In genomic region chr13:35995696-35996426, GRCm38 (mm10) we compare ENCODE assay signal across 18 mouse cellular contexts. TPM values are rescaled to one million over a fixed set of nuclear protein-coding genes. Genes with fewer than 3 reads are reported as not detected.
DNase-seq lines count a peak whose midpoint lies in the region; ATAC-seq and TF ChIP-seq lines count a peak whose summit lies in the region.
"Had no signal": no experiment of that assay in that cellular context is flagged by ENCODE, and none has a peak within 500 bp of the region (broad histone marks: within the 10 kb centered on the region; RNA-seq: fewer than 3 reads in every experiment).

No protein-coding gene starts in this region.

- TF ChIP-seq CTCF in heart, adult 2 months (IDR thresholded peaks at IDR 0.05): no peak

- DNase-seq in adrenal gland, adult 8-10 months: peak; percentile 36
- DNase-seq in adrenal gland, adult 18-20 months (ENCODE audit: low spot score in 2 of 2): no peak
- DNase-seq in heart, adult 2 months: no peak
- DNase-seq in lung, postnatal 10 days: peak; percentile 15
- no peak for DNase-seq in lung, postnatal 4 days
- DNase-seq in retina, postnatal 1 day: peak; percentile 38
- DNase-seq: cerebellum, adult 8-10 months; lung, postnatal 36 days; right cerebral cortex, postnatal 25 days; thymus, postnatal 4 days had no signal

- 28% methylated on average over 2 of the region's 2 CpGs for WGBS in heart, embryonic 15.5 days
- 51% methylated on average over 2 of the region's 2 CpGs for WGBS in heart, adult 2 months
- 39% methylated on average over 2 of the region's 2 CpGs for WGBS in forebrain, embryonic 15.5 days

- peak overlapping the region; percentile 69 for H3K27ac ChIP-seq in heart, embryonic 15.5 days
- no peak overlapping the region; the same call in 1 of the 2 replicates for H3K27ac ChIP-seq in heart, adult 2 months
- H3K27ac ChIP-seq in forebrain, embryonic 15.5 days (replicated peaks): no peak overlapping the region
- H3K27ac ChIP-seq: forebrain, embryonic 13.5 days; limb, embryonic 12.5 days; midbrain, embryonic 15.5 days had no signal

- no peaks in the 10 kb centered on the region for H3K79me2 ChIP-seq in heart, adult 2 months (replicated peaks; ENCODE audit: control insufficient read depth, insufficient read depth, low read length)

- peaks cover 53% of the 10 kb centered on the region for H3K4me1 ChIP-seq in heart, embryonic 15.5 days (replicated peaks)
- peaks cover 18% of the 10 kb centered on the region for H3K4me1 ChIP-seq in heart, adult 2 months (ENCODE audit: control insufficient read depth, insufficient read depth, low read length)
- H3K4me1 ChIP-seq in forebrain, embryonic 15.5 days: peaks cover 7% of the 10 kb centered on the region
- H3K4me1 ChIP-seq: midbrain, embryonic 15.5 days had no signal

- intact Hi-C loops in heart, adult 2 months (cut with DNase I): no loop called here

- H3K9me3 ChIP-seq in heart, embryonic 15.5 days (replicated peaks): no peaks in the 10 kb centered on the region
- no peaks in the 10 kb centered on the region for H3K9me3 ChIP-seq in forebrain, embryonic 15.5 days
- H3K9me3 ChIP-seq: forebrain, embryonic 13.5 days; limb, embryonic 12.5 days; midbrain, embryonic 15.5 days had no signal

- no peak overlapping the region for H3K4me2 ChIP-seq in heart, embryonic 15.5 days
- H3K4me2 ChIP-seq in forebrain, embryonic 15.5 days (replicated peaks): no peak overlapping the region
- H3K4me2 ChIP-seq: forebrain, embryonic 13.5 days; limb, embryonic 12.5 days; midbrain, embryonic 15.5 days had no signal

- ATAC-seq in heart, embryonic 15.5 days (replicated peaks; ENCODE audit: insufficient number of reproducible peaks, insufficient read depth, low FRiP score, low read depth): peak; percentile 7; the same call in 1 of the 2 replicates
- no peak for ATAC-seq in forebrain, embryonic 15.5 days (replicated peaks)
- ATAC-seq: forebrain, embryonic 13.5 days; inflammation-experienced regulatory T-cells, adult 6 months; midbrain, embryonic 15.5 days had no signal

- TF ChIP-seq POLR2A in heart, adult 2 months (IDR thresholded peaks at IDR 0.05; ENCODE audit: insufficient read depth, low read depth, low read length): no peak

- H3K36me3 ChIP-seq in heart, embryonic 15.5 days: no peaks in the 10 kb centered on the region
- peaks cover 5% of the 10 kb centered on the region for H3K36me3 ChIP-seq in heart, adult 2 months (ENCODE audit: control insufficient read depth, insufficient read depth, low read length)
- no peaks in the 10 kb centered on the region for H3K36me3 ChIP-seq in forebrain, embryonic 15.5 days
- H3K36me3 ChIP-seq: limb, embryonic 12.5 days; midbrain, embryonic 15.5 days had no signal

- H3K27me3 ChIP-seq in heart, embryonic 15.5 days: no peaks in the 10 kb centered on the region
- H3K27me3 ChIP-seq in heart, adult 2 months (ENCODE audit: control insufficient read depth, insufficient read depth, low read length): no peaks in the 10 kb centered on the region
- H3K27me3 ChIP-seq in forebrain, embryonic 15.5 days: no peaks in the 10 kb centered on the region
- H3K27me3 ChIP-seq: forebrain, embryonic 13.5 days; limb, embryonic 12.5 days; midbrain, embryonic 15.5 days had no signal

- no peak overlapping the region for H3K9ac ChIP-seq in heart, embryonic 15.5 days
- H3K9ac ChIP-seq in heart, adult 2 months (ENCODE audit: low read depth, low read length): no peak overlapping the region
- no peak overlapping the region for H3K9ac ChIP-seq in forebrain, embryonic 15.5 days (replicated peaks)
- H3K9ac ChIP-seq: forebrain, embryonic 13.5 days; limb, embryonic 12.5 days; midbrain, embryonic 15.5 days had no signal

- no peak for TF ChIP-seq EP300 in heart, adult 2 months (IDR thresholded peaks at IDR 0.05; ENCODE audit: insufficient read depth, low read depth, low read length)

- H3K4me3 ChIP-seq in heart, embryonic 15.5 days: no peak overlapping the region
- no peak overlapping the region for H3K4me3 ChIP-seq in heart, adult 2 months
- no peak overlapping the region for H3K4me3 ChIP-seq in forebrain, embryonic 15.5 days
- H3K4me3 ChIP-seq: forebrain, embryonic 13.5 days; limb, embryonic 12.5 days; midbrain, embryonic 15.5 days had no signal

RNA-seq across cellular contexts. Expression of gene Ppp1r3g, which starts 37.2 kb away (rescaled TPM):
- total RNA-seq in adrenal gland, adult 8-10 months (2022): under 1 TPM; 0.19 to 0.43 (median 0.29) TPM
- total RNA-seq in adrenal gland, adult 18-20 months (2021): 1 to 10 TPM in 1 of 2 experiments, under 1 TPM in 1; 0.33 to 2.7 TPM
- 4.9 and 5.1 TPM in 2 replicates for polyA plus RNA-seq in heart, embryonic 15.5 days (2015; fragmentation: Nextera tagmentation; extraction: Ambion mirVana)
- total RNA-seq in heart, adult 2 months (2021): 1 to 10 TPM in 1 of 2 experiments, under 1 TPM in 1; 0.25 to 1.2 TPM
- polyA plus RNA-seq in heart, adult 2 months (2012; rRNA removed): 0.06 and 0.14 TPM in 2 replicates
- polyA plus RNA-seq in forebrain, embryonic 15.5 days (2015; fragmentation: Nextera tagmentation; extraction: Ambion mirVana): 1.4 and 1.5 TPM in 2 replicates
- total RNA-seq: gastrocnemius, adult 18-20 months; hematopoietic stem cell, adult 5-6 weeks had no signal

Comparison
In these comparisons a context has a peak if more than half of its experiments do, and no peak if none do; other contexts are left out.
1. DNase-seq: peak in adrenal gland, adult 8-10 months (single experiment), lung, postnatal 10 days (single experiment) and retina, postnatal 1 day (single experiment); none in adrenal gland, adult 18-20 months (0 of 2), heart, adult 2 months (0 of 2) and lung, postnatal 4 days (0 of 2).